Mouse (Mus musculus): Measurements from ENCODE around the gene Fgf9.

Gene Fgf9

DNA sequence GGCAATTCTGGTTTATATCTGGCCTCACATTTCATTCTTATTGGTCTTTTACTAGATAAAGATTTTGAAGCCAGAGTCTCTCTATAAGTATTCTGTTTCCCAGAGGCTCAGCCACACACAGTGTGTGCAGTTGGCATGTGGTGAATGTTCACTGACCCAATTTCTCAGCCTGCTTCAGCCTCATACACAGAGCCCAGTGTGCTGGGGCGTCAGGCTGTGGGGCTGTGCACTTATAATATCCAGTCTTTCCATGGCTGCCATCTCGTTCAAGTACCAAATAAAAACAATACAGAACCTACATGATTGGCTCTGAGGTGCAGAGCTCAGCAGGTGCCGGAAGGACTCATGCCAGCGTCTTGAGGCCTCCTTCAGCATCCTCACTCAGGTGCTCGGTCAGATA is 19.1 kb downstream of the Fgf9 start:
- DNase-seq (ENCODE audit: low spot score): no peak

DNA sequence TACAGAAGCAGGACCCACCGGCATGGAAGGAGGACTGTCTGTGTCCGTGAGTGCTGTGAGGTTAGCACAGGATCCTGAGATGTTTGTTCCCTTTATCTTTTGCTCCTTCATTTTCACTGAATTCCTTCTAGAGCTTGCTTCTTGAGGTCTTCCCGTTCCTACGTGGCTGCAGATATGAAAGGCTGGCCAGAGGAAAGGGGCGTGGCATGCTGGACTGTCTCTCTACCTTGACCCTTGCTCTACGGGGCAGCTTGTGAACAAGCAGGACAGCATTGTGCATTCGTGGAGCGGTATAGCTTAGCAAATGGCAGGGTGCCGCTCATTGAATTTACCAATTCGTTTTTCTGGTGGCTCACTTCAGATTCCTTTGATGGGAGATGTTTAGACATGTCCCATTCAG is 21.0 kb downstream of the Fgf9 start:
- no peak for DNase-seq (ENCODE audit: low spot score)

DNA sequence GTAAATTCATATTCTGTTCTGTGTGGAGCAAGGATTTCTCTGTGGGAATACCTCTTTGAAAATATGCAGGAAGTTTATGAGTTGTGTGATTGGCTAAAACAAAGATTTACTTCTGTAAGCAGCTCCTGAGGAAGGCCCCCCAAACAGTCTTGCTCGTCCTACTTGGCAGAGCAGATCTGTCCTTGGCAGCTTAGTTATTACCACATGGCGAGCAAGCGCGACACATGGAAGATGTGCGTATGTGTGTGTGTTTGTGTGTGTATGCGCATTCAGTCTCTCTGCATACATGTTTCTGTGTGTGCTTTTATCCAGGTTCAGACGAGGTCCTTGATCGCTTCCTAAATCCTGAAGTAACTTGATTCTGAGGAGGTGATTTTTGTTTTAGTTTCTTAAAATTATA is 29.3 kb downstream of the Fgf9 start:
- no peak for DNase-seq (ENCODE audit: low spot score)

- DNase-seq (ENCODE audit: low spot score): no peak
Measured at GRCm38 (mm10) chr14:58101298-58101697, 31.0 kb downstream of the Fgf9 start.

DNA sequence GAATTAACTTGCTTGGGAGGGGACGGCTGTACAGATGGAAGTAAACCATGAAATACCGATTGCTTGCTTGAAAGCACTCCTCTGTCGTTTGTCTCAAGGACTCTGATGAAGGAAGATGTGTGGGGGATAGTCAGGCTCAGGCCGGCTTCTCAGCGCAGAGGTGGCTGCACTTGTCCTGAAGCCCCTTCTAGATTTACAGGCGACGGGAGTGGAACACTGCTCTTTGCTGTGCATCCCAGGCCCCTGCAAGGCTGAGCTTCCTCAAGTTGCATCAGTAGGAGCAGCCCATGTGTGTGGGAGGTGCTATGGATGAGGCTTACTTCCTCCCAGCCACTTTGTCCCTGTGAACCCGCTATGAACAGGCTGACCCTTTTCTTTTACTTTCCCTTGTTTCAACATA is 33.9 kb downstream of the Fgf9 start:
- DNase-seq (ENCODE audit: low spot score): no peak

GRCm38 (mm10) chr14:58105596-58105995 is 35.2 kb downstream of the Fgf9 start:
- DNase-seq (ENCODE audit: low spot score): no peak

DNA sequence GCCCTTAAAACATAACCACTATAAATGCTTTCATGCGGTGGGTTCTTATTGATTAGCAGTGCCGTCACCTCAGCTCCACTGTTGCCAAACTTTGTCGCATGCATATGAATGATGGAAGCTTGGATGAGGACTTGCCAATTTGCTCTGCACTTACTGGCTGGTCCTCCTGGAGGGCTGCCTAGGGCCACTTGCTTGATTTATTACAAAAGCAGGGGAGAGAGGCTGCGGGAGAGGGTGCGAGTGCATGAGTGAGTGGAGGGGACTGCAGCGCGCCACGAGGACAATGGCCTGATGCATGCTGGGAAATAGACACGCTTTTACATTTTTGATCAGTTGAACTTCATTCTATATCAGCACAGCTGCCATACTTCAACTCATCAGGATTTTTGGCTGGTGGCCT is 39.3 kb downstream of the Fgf9 start:
- no peak for DNase-seq (ENCODE audit: low spot score)

GRCm38 (mm10) chr14:58111562-58111961 is 41.2 kb downstream of the Fgf9 start:
- no peak for DNase-seq (ENCODE audit: low spot score)

GRCm38 (mm10) chr14:58112341-58112740 is 42.0 kb downstream of the Fgf9 start:
- no peak for DNase-seq (ENCODE audit: low spot score)

DNA sequence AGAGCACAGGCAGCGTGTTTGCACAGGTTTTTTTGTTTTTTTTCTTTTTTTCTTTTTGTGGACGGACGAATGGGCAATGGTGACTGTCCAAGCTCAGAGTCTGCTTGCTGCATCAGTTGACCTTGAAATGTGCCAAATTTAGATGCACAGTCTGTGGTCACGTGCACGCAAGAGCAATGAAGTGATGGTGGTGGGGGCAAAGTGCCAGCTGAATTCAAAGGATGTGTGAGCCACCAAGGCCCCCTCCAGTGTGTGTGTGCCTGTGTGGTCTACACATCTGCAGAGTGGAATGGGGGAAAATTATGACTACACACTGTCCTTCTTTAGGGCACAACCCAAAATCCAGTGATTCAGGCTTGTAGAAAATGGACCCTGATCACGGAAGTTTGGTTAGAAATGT is 42.8 kb downstream of the Fgf9 start:
- DNase-seq (ENCODE audit: low spot score): no peak

- DNase-seq (ENCODE audit: low spot score): no peak
Measured at GRCm38 (mm10) chr14:58114146-58114545, 43.8 kb downstream of the Fgf9 start.

GRCm38 (mm10) chr14:58124625-58125024 is 54.3 kb downstream of the Fgf9 start:
- no peak for DNase-seq (ENCODE audit: low spot score)

GRCm38 (mm10) chr14:58126508-58126907 is 56.2 kb downstream of the Fgf9 start:
- DNase-seq (ENCODE audit: low spot score): no peak

GRCm38 (mm10) chr14:58139506-58140055 is 69.2 kb downstream of the Fgf9 start:
- no peak for DNase-seq (ENCODE audit: low spot score)

GRCm38 (mm10) chr14:58149637-58150470 is 79.5 kb downstream of the Fgf9 start:
- no peak for DNase-seq (ENCODE audit: low spot score)

DNA sequence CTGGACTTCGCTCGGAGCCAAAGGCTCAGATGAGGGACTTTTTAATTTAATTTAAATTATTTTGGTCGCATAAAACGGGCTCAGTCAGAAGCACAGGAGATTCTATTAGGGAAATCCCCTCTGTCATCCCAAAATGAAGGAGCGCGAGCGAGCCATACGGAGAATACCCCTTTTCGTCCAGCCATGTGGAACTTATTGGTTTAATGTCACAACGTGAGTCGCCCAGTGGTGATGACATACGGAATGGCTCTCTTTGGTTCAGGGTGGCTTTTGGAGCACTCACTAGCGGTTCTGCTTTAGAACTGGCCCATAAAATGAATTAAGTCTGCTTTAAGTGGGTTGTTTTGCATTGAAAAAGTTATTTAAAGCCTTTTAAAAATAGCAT is 80.1 kb downstream of the Fgf9 start:
- DNase-seq (ENCODE audit: low spot score): no peak

DNA sequence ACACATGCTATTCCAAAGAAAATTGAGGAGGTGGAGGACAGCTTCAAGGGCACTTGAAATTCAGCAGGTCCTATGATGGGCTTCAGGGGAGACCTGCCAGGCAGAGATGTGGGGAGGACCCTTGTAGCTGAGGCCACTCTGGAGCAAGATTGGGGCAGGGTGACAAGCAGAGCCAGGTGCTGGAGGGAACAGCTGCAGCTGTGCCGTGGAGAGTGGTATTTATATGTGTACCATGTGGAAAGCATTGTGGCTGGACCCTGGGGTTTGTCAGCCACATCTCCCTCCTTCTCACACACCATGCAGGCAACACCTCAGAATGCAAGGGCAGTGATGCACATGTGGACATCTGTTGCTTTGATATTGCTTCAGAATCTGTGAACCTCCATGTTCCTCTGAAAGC is 81.8 kb downstream of the Fgf9 start:
- DNase-seq (ENCODE audit: low spot score): no peak

GRCm38 (mm10) chr14:58153470-58154416 is 83.4 kb downstream of the Fgf9 start:
- no peak for DNase-seq (ENCODE audit: low spot score)

DNA sequence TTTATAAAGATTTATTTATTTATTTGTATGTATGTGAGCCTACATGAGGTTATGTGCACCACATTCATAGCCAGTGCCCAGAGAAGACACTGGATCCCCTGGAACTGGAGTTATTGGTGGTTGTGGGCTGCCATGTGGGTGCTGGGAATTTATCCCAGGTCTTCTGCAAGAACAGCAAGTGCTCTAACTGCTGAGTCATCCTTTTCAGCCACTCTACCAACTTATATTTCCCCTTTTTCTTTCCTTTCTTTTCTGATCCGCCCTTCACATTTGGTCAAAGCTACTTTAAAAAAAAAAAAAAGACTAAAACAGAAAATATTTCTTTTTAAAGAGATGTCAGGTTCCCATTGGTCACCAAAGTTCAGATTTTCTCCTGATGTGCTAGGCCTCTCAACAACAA is 90.3 kb downstream of the Fgf9 start:
- no peak for DNase-seq (ENCODE audit: low spot score)
